Mouse (Mus musculus): ENCODE results near the gene Olfr20. TPM values are rescaled to one million over a fixed set of nuclear protein-coding genes. Genes with fewer than 3 reads are reported as not detected.
A peak's percentile ranks its signal among the peaks of the same experiment; 100 is the strongest.
"Not testable (repeated sequence)": the region's sequence is repeated elsewhere in the genome, so short reads cannot be mapped to it uniquely, and the experiment has no call there.

Olfr20 gene
- total RNA-seq (2015) = not detected in 2 replicates
- total RNA-seq (2017) = not detected in 2 replicates

- no peak for ATAC-seq (replicated peaks; ENCODE audit: poor library complexity)
Measured at GRCm38 (mm10) chr11:73350483-73350882, at the start of gene Olfr20. Olfr20 (plus strand) TSS chr11:73350783.

- no peak for ATAC-seq (replicated peaks; ENCODE audit: poor library complexity)
Measured at GRCm38 (mm10) chr11:73303123-73303522, 47.5 kb upstream of the Olfr20 start.

- no peak for ATAC-seq (replicated peaks; ENCODE audit: poor library complexity)
Measured at GRCm38 (mm10) chr11:73315961-73316360, 34.6 kb upstream of the Olfr20 start.

- not testable (repeated sequence) for ATAC-seq (replicated peaks; ENCODE audit: poor library complexity)
Measured at GRCm38 (mm10) chr11:73318581-73318980, 32.0 kb upstream of the Olfr20 start.

- not testable (repeated sequence) for ATAC-seq (replicated peaks; ENCODE audit: poor library complexity)
Measured at GRCm38 (mm10) chr11:73321064-73321463, 29.5 kb upstream of the Olfr20 start.

- no peak for ATAC-seq (replicated peaks; ENCODE audit: poor library complexity)
Measured at GRCm38 (mm10) chr11:73323906-73324830, 26.4 kb upstream of the Olfr20 start.

- peak; percentile 74 for ATAC-seq (replicated peaks; ENCODE audit: poor library complexity)
Measured at GRCm38 (mm10) chr11:73326485-73326886, 24.1 kb upstream of the Olfr20 start.

- ATAC-seq (replicated peaks; ENCODE audit: poor library complexity) = no peak
Measured at GRCm38 (mm10) chr11:73327361-73327760, 23.2 kb upstream of the Olfr20 start.

- no peak for ATAC-seq (replicated peaks; ENCODE audit: poor library complexity)
Measured at GRCm38 (mm10) chr11:73329442-73329841, 21.1 kb upstream of the Olfr20 start, which contains the start of the genes Aspa, Gm49340 and Spata22. Aspa (minus strand) TSS chr11:73329596. Gm49340 (plus strand) TSS chr11:73329741. Spata22 (plus strand) TSS chr11:73329741.

- ATAC-seq (replicated peaks; ENCODE audit: poor library complexity) = no peak
Measured at GRCm38 (mm10) chr11:73333357-73333756, 17.2 kb upstream of the Olfr20 start.

GRCm38 (mm10) chr11:73336919-73337318 lies 13.7 kb upstream of the Olfr20 start:
- ATAC-seq (replicated peaks; ENCODE audit: poor library complexity) = no peak

- no peak for ATAC-seq (replicated peaks; ENCODE audit: poor library complexity)
Measured at GRCm38 (mm10) chr11:73370946-73371345, 20.4 kb downstream of the Olfr20 start, which contains the start of gene Olfr376. Olfr376 (plus strand) TSS chr11:73371246.

- ATAC-seq (replicated peaks; ENCODE audit: poor library complexity) = no peak
Measured at GRCm38 (mm10) chr11:73395374-73395773, 44.8 kb downstream of the Olfr20 start.

- ATAC-seq (replicated peaks; ENCODE audit: poor library complexity) = no peak
Measured at GRCm38 (mm10) chr11:73399514-73399913, 48.9 kb downstream of the Olfr20 start, which contains the start of gene Olfr1. Olfr1 (minus strand) TSS chr11:73399614.

Other genes starting within 250 kb of the Olfr20 start
- 17.2 and 19.0 TPM in 2 replicates for gene Haspin, start 212.5 kb upstream of the Olfr20 start, total RNA-seq (2015)
- 17.7 and 24.1 TPM in 2 replicates for gene Haspin, start 212.5 kb upstream of the Olfr20 start, total RNA-seq (2017)
- not detected in 2 replicates for gene P2rx5, start 190.4 kb upstream of the Olfr20 start, total RNA-seq (2015)
- gene P2rx5, start 190.4 kb upstream of the Olfr20 start, total RNA-seq (2017) = not detected in 2 replicates
- 78.9 and 81.7 TPM in 2 replicates for gene Emc6, start 173.7 kb upstream of the Olfr20 start, total RNA-seq (2015)
- gene Emc6, start 173.7 kb upstream of the Olfr20 start, total RNA-seq (2017) = 54.2 and 60.2 TPM in 2 replicates
- 6.7 and 10.0 TPM in 2 replicates for gene Tax1bp3, start 173.7 kb upstream of the Olfr20 start, total RNA-seq (2015)
- 4.9 and 7.2 TPM in 2 replicates for gene Tax1bp3, start 173.7 kb upstream of the Olfr20 start, total RNA-seq (2017)
- 14.4 and 16.3 TPM in 2 replicates for gene Ctns, start 151.7 kb upstream of the Olfr20 start, total RNA-seq (2015)
- gene Ctns, start 151.7 kb upstream of the Olfr20 start, total RNA-seq (2017) = 13.5 and 15.8 TPM in 2 replicates
- gene Shpk, start 151.3 kb upstream of the Olfr20 start, total RNA-seq (2015) = 1.7 and 1.8 TPM in 2 replicates
- 2.2 and 3.4 TPM in 2 replicates for gene Shpk, start 151.3 kb upstream of the Olfr20 start, total RNA-seq (2017)
- gene Trpv1, start 116.5 kb upstream of the Olfr20 start, total RNA-seq (2015) = not detected in 2 replicates
- not detected in 2 replicates for gene Trpv1, start 116.5 kb upstream of the Olfr20 start, total RNA-seq (2017)
- not detected in 2 replicates for gene Trpv3, start 83.4 kb upstream of the Olfr20 start, total RNA-seq (2015)
- gene Trpv3, start 83.4 kb upstream of the Olfr20 start, total RNA-seq (2017) = not detected in 2 replicates
- not detected in 2 replicates for gene Aspa, start 21.2 kb upstream of the Olfr20 start, total RNA-seq (2015)
- gene Aspa, start 21.2 kb upstream of the Olfr20 start, total RNA-seq (2017) = 1.9 TPM in 1 of 2 replicates, not detected in the other
- not detected in 2 replicates for gene Gm49340, start 21.0 kb upstream of the Olfr20 start, total RNA-seq (2015)
- not detected in 2 replicates for gene Gm49340, start 21.0 kb upstream of the Olfr20 start, total RNA-seq (2017)
- not detected in 2 replicates for gene Spata22, start 21.0 kb upstream of the Olfr20 start, total RNA-seq (2015)
- gene Spata22, start 21.0 kb upstream of the Olfr20 start, total RNA-seq (2017) = not detected in 2 replicates
- not detected in 2 replicates for gene Olfr376, start 20.5 kb downstream of the Olfr20 start, total RNA-seq (2015)
- gene Olfr376, start 20.5 kb downstream of the Olfr20 start, total RNA-seq (2017) = not detected in 2 replicates
- not detected in 2 replicates for gene Olfr1, start 48.8 kb downstream of the Olfr20 start, total RNA-seq (2015)
- not detected in 2 replicates for gene Olfr1, start 48.8 kb downstream of the Olfr20 start, total RNA-seq (2017)
- gene Olfr378, start 77.7 kb downstream of the Olfr20 start, total RNA-seq (2015) = not detected in 2 replicates
- not detected in 2 replicates for gene Olfr378, start 77.7 kb downstream of the Olfr20 start, total RNA-seq (2017)
- gene Olfr380, start 106.7 kb downstream of the Olfr20 start, total RNA-seq (2015) = not detected in 2 replicates
- not detected in 2 replicates for gene Olfr380, start 106.7 kb downstream of the Olfr20 start, total RNA-seq (2017)
- not detected in 2 replicates for gene Olfr381, start 140.8 kb downstream of the Olfr20 start, total RNA-seq (2015)
- gene Olfr381, start 140.8 kb downstream of the Olfr20 start, total RNA-seq (2017) = not detected in 2 replicates
- not detected in 2 replicates for gene Olfr382, start 166.4 kb downstream of the Olfr20 start, total RNA-seq (2015)
- gene Olfr382, start 166.4 kb downstream of the Olfr20 start, total RNA-seq (2017) = not detected in 2 replicates
- gene Olfr385, start 242.2 kb downstream of the Olfr20 start, total RNA-seq (2015) = not detected in 2 replicates
- not detected in 2 replicates for gene Olfr385, start 242.2 kb downstream of the Olfr20 start, total RNA-seq (2017)
- gene Olfr384, start 247.8 kb downstream of the Olfr20 start, total RNA-seq (2015) = not detected in 2 replicates
- not detected in 2 replicates for gene Olfr384, start 247.8 kb downstream of the Olfr20 start, total RNA-seq (2017)